Mouse (Mus musculus): ENCODE data around the gene Tmem19. TPM values are rescaled to one million over a fixed set of nuclear protein-coding genes. Genes with fewer than 3 reads are reported as not detected.

Gene Tmem19
- polyA plus RNA-seq, 1 experiment: 31.1 TPM

GRCm38 (mm10) chr10:115384221-115385017 is 22.1 kb upstream of the Tmem19 start, which contains the start of the genes Thap2 and Zfc3h1:
TSS of gene Thap2 (minus strand) at chr10:115384443.
TSS of gene Zfc3h1 (plus strand) at chr10:115384959.
- Histone ChIP-seq H3K4me3 (ENCODE audit: control insufficient read depth, insufficient read depth, low read length) (peak within 1 kb of the TSS; percentile 90), H3K27ac (ENCODE audit: control insufficient read depth, insufficient read depth, low read length) (peak within 1 kb of the TSS; percentile 64), H3K4me1 (replicated peaks; ENCODE audit: control insufficient read depth, insufficient read depth, low read length) (peaks cover 4% of the 10 kb centered on the region), H3K36me3 (ENCODE audit: control insufficient read depth, insufficient read depth, low read length) (peaks cover 4% of the 10 kb centered on the region; the same call in 1 of the 2 replicates), H3K27me3 (ENCODE audit: control insufficient read depth, insufficient read depth, low read length) (no peaks in the 10 kb centered on the region)
- TF ChIP-seq POLR2A (IDR thresholded peaks at IDR 0.05; ENCODE audit: control insufficient read depth, extremely low read depth, insufficient read depth, low read length, poor library complexity) (peak; percentile 90), CTCF (IDR thresholded peaks at IDR 0.05; ENCODE audit: borderline replicate concordance, control insufficient read depth, extremely low read depth, insufficient read depth, low read length, poor library complexity) (peak; percentile 53)
- WGBS: under 1% methylated on average over 65 of the region's 65 CpGs
- DNase-seq: peak; percentile 96

DNA sequence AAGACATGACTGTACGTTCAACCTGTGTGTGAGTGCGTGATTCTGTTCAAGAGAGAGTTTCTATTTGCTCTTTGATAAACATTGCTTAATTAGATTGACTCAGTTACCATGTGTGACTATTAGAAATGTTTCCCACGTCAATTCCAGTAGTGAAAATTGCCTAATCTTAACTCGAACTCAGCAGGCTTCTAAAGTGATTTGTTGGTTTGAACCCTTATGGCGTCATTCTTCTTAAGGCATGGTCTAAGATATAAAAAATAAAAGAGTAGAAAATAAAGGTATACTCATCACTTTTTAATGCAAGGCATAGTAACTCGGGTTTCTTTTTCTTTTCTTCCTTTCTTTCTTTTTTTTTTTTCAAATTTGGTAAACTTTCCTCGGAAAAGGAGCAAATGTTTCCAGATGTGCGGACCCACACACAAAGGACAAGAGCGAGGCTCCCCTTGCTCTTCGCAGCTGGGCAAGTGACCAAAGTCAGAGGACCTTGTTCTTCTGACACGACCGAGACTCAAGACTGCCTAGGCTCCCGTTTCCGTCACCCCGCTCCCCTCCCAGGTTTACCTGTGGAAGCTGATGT is 21.4 kb upstream of the Tmem19 start:
- Histone ChIP-seq H3K36me3 (ENCODE audit: control insufficient read depth, insufficient read depth, low read length) (no peaks in the 10 kb centered on the region), H3K27ac (ENCODE audit: control insufficient read depth, insufficient read depth, low read length) (peak overlapping the region; percentile 64), H3K27me3 (ENCODE audit: control insufficient read depth, insufficient read depth, low read length) (no peaks in the 10 kb centered on the region), H3K4me3 (ENCODE audit: control insufficient read depth, insufficient read depth, low read length) (peak overlapping the region; percentile 73), H3K4me1 (replicated peaks; ENCODE audit: control insufficient read depth, insufficient read depth, low read length) (peaks cover 4% of the 10 kb centered on the region)
- TF ChIP-seq POLR2A (IDR thresholded peaks at IDR 0.05; ENCODE audit: control insufficient read depth, extremely low read depth, insufficient read depth, low read length, poor library complexity) (no peak), CTCF (IDR thresholded peaks at IDR 0.05; ENCODE audit: borderline replicate concordance, control insufficient read depth, extremely low read depth, insufficient read depth, low read length, poor library complexity) (no peak)
- WGBS: 2% methylated on average over 15 of the region's 15 CpGs
- DNase-seq: no peak

DNA sequence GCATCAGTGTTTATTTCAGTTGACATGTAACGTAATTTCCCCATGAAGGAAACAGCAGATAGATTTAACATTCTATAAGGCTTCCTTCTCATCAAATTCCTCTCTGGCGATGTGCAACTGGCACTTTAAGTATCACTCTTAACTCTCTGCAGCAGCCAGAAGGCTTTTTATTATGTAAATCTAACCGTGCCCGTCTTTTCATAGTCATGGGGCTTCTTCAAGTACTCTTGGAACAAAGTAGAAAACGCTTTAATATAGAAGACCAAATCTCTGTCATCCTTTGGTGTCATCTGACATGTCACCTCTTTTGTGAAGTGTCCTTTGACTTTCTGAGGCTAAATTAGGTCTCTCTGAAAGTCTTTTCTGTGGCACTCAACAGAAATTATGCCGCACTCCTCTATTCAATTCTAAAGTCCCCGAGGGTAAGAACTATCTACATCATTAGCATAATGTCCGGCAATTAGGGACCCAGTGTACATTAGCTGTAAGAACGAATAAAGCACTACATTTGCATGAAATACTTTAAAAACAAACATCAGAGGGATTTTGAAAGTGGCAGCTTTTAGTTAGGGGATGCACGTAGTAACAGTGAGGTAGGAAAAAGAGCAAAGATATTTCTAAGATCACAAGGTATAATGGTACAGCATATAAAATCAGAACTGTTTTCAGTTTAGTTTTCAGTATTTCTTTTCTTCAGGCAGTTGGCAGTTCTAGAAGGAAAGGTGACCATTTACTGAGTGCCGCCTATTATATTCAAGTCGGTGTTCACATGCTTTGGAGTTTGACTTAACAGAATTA is 20.7 kb upstream of the Tmem19 start:
- no peak overlapping the region for H3K27ac ChIP-seq (ENCODE audit: control insufficient read depth, insufficient read depth, low read length)
- H3K4me3 ChIP-seq (ENCODE audit: control insufficient read depth, insufficient read depth, low read length): no peak overlapping the region
- no peaks in the 10 kb centered on the region for H3K36me3 ChIP-seq (ENCODE audit: control insufficient read depth, insufficient read depth, low read length)
- no peak for TF ChIP-seq POLR2A (IDR thresholded peaks at IDR 0.05; ENCODE audit: control insufficient read depth, extremely low read depth, insufficient read depth, low read length, poor library complexity)
- no peak for TF ChIP-seq CTCF (IDR thresholded peaks at IDR 0.05; ENCODE audit: borderline replicate concordance, control insufficient read depth, extremely low read depth, insufficient read depth, low read length, poor library complexity)
- no peak for DNase-seq
- peaks cover 4% of the 10 kb centered on the region for H3K4me1 ChIP-seq (replicated peaks; ENCODE audit: control insufficient read depth, insufficient read depth, low read length)
- 65% methylated on average over 12 of the region's 12 CpGs for WGBS
- no peaks in the 10 kb centered on the region for H3K27me3 ChIP-seq (ENCODE audit: control insufficient read depth, insufficient read depth, low read length)

GRCm38 (mm10) chr10:115381506-115382084 is 19.3 kb upstream of the Tmem19 start:
- DNase-seq: no peak
- H3K27ac ChIP-seq (ENCODE audit: control insufficient read depth, insufficient read depth, low read length): no peak overlapping the region
- WGBS: 97% methylated on average over 2 of the region's 2 CpGs
- H3K27me3 ChIP-seq (ENCODE audit: control insufficient read depth, insufficient read depth, low read length): no peaks in the 10 kb centered on the region
- peaks cover 4% of the 10 kb centered on the region for H3K4me1 ChIP-seq (replicated peaks; ENCODE audit: control insufficient read depth, insufficient read depth, low read length)
- no peak overlapping the region for H3K4me3 ChIP-seq (ENCODE audit: control insufficient read depth, insufficient read depth, low read length)
- no peaks in the 10 kb centered on the region for H3K36me3 ChIP-seq (ENCODE audit: control insufficient read depth, insufficient read depth, low read length)
- no peak for TF ChIP-seq CTCF (IDR thresholded peaks at IDR 0.05; ENCODE audit: borderline replicate concordance, control insufficient read depth, extremely low read depth, insufficient read depth, low read length, poor library complexity)
- no peak for TF ChIP-seq POLR2A (IDR thresholded peaks at IDR 0.05; ENCODE audit: control insufficient read depth, extremely low read depth, insufficient read depth, low read length, poor library complexity)

GRCm38 (mm10) chr10:115363151-115363550 is 850 bp upstream of the Tmem19 start:
- peak; percentile 48 for DNase-seq
- 12% methylated on average over 4 of the region's 4 CpGs for WGBS
- TF ChIP-seq CTCF (IDR thresholded peaks at IDR 0.05; ENCODE audit: borderline replicate concordance, control insufficient read depth, extremely low read depth, insufficient read depth, low read length, poor library complexity) (no peak), POLR2A (IDR thresholded peaks at IDR 0.05; ENCODE audit: control insufficient read depth, extremely low read depth, insufficient read depth, low read length, poor library complexity) (no peak)
- no peak overlapping the region for H3K4me3 ChIP-seq (ENCODE audit: control insufficient read depth, insufficient read depth, low read length)
- peak overlapping the region; percentile 46 for H3K27ac ChIP-seq (ENCODE audit: control insufficient read depth, insufficient read depth, low read length)
- peaks cover 5% of the 10 kb centered on the region; the same call in 1 of the 2 replicates for H3K4me1 ChIP-seq (replicated peaks; ENCODE audit: control insufficient read depth, insufficient read depth, low read length)
- no peaks in the 10 kb centered on the region for H3K27me3 ChIP-seq (ENCODE audit: control insufficient read depth, insufficient read depth, low read length)
- no peaks in the 10 kb centered on the region for H3K36me3 ChIP-seq (ENCODE audit: control insufficient read depth, insufficient read depth, low read length)

DNA sequence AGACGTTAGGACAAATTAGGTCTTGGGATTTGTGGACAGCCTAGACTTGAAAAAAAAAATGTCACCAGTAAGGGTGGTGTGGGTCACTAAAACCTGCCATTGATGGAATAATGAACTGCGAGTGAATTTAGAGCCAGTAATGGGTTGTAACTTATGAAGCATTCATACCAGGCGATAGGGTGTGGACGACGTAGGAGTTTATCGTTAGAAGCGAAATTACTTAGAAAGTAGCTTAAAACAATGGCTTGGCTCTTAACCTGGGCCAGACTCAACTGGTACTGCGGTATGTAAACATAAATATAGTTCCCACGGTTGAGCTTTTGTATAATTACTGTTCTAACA is 293 bp upstream of the Tmem19 start:
- Histone ChIP-seq H3K27ac (ENCODE audit: control insufficient read depth, insufficient read depth, low read length) (peak overlapping the region; percentile 74), H3K36me3 (ENCODE audit: control insufficient read depth, insufficient read depth, low read length) (no peaks in the 10 kb centered on the region), H3K4me1 (replicated peaks; ENCODE audit: control insufficient read depth, insufficient read depth, low read length) (peaks cover 5% of the 10 kb centered on the region; the same call in 1 of the 2 replicates), H3K27me3 (ENCODE audit: control insufficient read depth, insufficient read depth, low read length) (no peaks in the 10 kb centered on the region), H3K4me3 (ENCODE audit: control insufficient read depth, insufficient read depth, low read length) (peak overlapping the region; percentile 55)
- DNase-seq: no peak
- no peak for TF ChIP-seq CTCF (IDR thresholded peaks at IDR 0.05; ENCODE audit: borderline replicate concordance, control insufficient read depth, extremely low read depth, insufficient read depth, low read length, poor library complexity)
- TF ChIP-seq POLR2A (IDR thresholded peaks at IDR 0.05; ENCODE audit: control insufficient read depth, extremely low read depth, insufficient read depth, low read length, poor library complexity): no peak
- WGBS: 4% methylated on average over 9 of the region's 9 CpGs

Data from thymus, adult 2 months (tissue).